Mouse (Mus musculus): Measurements from ENCODE around the gene Kctd6. TPM values are rescaled to one million over a fixed set of nuclear protein-coding genes. Genes with fewer than 3 reads are reported as not detected.
"Not testable (repeated sequence)": the region's sequence is repeated elsewhere in the genome, so short reads cannot be mapped to it uniquely, and the experiment has no call there.

The Kctd6 gene
- polyA plus RNA-seq, 1 experiment: 7.7 TPM

GRCm38 (mm10) chr14:8258752-8259151 lies 44.8 kb downstream of the Kctd6 start:
- H3K27ac ChIP-seq (ENCODE audit: control insufficient read depth, insufficient read depth, low read depth, low read length, poor library complexity): no peak overlapping the region; the same call in 1 of the 2 replicates
- no peak overlapping the region for H3K4me3 ChIP-seq (replicated peaks; ENCODE audit: control insufficient read depth, low read depth, low read length)
- H3K4me1 ChIP-seq (ENCODE audit: control insufficient read depth, insufficient read depth, low read length): no peaks in the 10 kb centered on the region; the same call in 1 of the 2 replicates
- WGBS: 35% methylated on average over 3 of the region's 3 CpGs
- TF ChIP-seq POLR2A (IDR thresholded peaks at IDR 0.05; ENCODE audit: borderline replicate concordance, control insufficient read depth, low read depth, low read length) (no peak), CTCF (IDR thresholded peaks at IDR 0.05; ENCODE audit: control insufficient read depth, insufficient read depth, low read length) (no peak)

- no peak for TF ChIP-seq POLR2A (IDR thresholded peaks at IDR 0.05; ENCODE audit: borderline replicate concordance, control insufficient read depth, low read depth, low read length)
- TF ChIP-seq CTCF (IDR thresholded peaks at IDR 0.05; ENCODE audit: control insufficient read depth, insufficient read depth, low read length): no peak
- H3K4me1 ChIP-seq (ENCODE audit: control insufficient read depth, insufficient read depth, low read length): no peaks in the 10 kb centered on the region; the same call in 1 of the 2 replicates
- no peak within 1 kb of the TSS for H3K4me3 ChIP-seq (replicated peaks; ENCODE audit: control insufficient read depth, low read depth, low read length)
- no peak within 1 kb of the TSS; the same call in 1 of the 2 replicates for H3K27ac ChIP-seq (ENCODE audit: control insufficient read depth, insufficient read depth, low read depth, low read length, poor library complexity)
- WGBS: 63% methylated on average over 3 of the region's 3 CpGs
These were observed 45.2 kb downstream of the Kctd6 start, which contains the start of gene Acox2 for GRCm38 (mm10) chr14:8259166-8259565. Acox2 (minus strand) TSS chr14:8259353.

GRCm38 (mm10) chr14:8260214-8260613 lies 46.3 kb downstream of the Kctd6 start:
- H3K4me3 ChIP-seq (replicated peaks; ENCODE audit: control insufficient read depth, low read depth, low read length): no peak overlapping the region
- TF ChIP-seq POLR2A (IDR thresholded peaks at IDR 0.05; ENCODE audit: borderline replicate concordance, control insufficient read depth, low read depth, low read length) (no peak), CTCF (IDR thresholded peaks at IDR 0.05; ENCODE audit: control insufficient read depth, insufficient read depth, low read length) (no peak)
- no peaks in the 10 kb centered on the region; the same call in 1 of the 2 replicates for H3K4me1 ChIP-seq (ENCODE audit: control insufficient read depth, insufficient read depth, low read length)
- no peak overlapping the region for H3K27ac ChIP-seq (ENCODE audit: control insufficient read depth, insufficient read depth, low read depth, low read length, poor library complexity)
- WGBS: 76% methylated on average over 5 of the region's 5 CpGs

- Histone ChIP-seq H3K27ac (ENCODE audit: control insufficient read depth, insufficient read depth, low read depth, low read length, poor library complexity) (no peak overlapping the region), H3K4me1 (ENCODE audit: control insufficient read depth, insufficient read depth, low read length) (no peaks in the 10 kb centered on the region; the same call in 1 of the 2 replicates), H3K4me3 (replicated peaks; ENCODE audit: control insufficient read depth, low read depth, low read length) (no peak overlapping the region)
- 73% methylated on average over 1 of the region's 1 CpGs for WGBS
- TF ChIP-seq CTCF (IDR thresholded peaks at IDR 0.05; ENCODE audit: control insufficient read depth, insufficient read depth, low read length) (no peak), POLR2A (IDR thresholded peaks at IDR 0.05; ENCODE audit: borderline replicate concordance, control insufficient read depth, low read depth, low read length) (no peak)
These were observed 48.3 kb downstream of the Kctd6 start for GRCm38 (mm10) chr14:8262242-8262641.

- H3K27ac ChIP-seq (ENCODE audit: control insufficient read depth, insufficient read depth, low read depth, low read length, poor library complexity): no peak overlapping the region
- H3K4me1 ChIP-seq (ENCODE audit: control insufficient read depth, insufficient read depth, low read length): no peaks in the 10 kb centered on the region
- no peak for TF ChIP-seq CTCF (IDR thresholded peaks at IDR 0.05; ENCODE audit: control insufficient read depth, insufficient read depth, low read length)
- TF ChIP-seq POLR2A (IDR thresholded peaks at IDR 0.05; ENCODE audit: borderline replicate concordance, control insufficient read depth, low read depth, low read length): no peak
- H3K4me3 ChIP-seq (replicated peaks; ENCODE audit: control insufficient read depth, low read depth, low read length): no peak overlapping the region
- 71% methylated on average over 1 of the region's 1 CpGs for WGBS
These were observed 50.4 kb downstream of the Kctd6 start for GRCm38 (mm10) chr14:8264378-8264777.

- not testable (repeated sequence) for H3K4me1 ChIP-seq (ENCODE audit: control insufficient read depth, insufficient read depth, low read length); H3K4me3 ChIP-seq (replicated peaks; ENCODE audit: control insufficient read depth, low read depth, low read length); H3K27ac ChIP-seq (ENCODE audit: control insufficient read depth, insufficient read depth, low read depth, low read length, poor library complexity)
- 79% methylated on average over 8 of the region's 8 CpGs for WGBS
These were observed 57.3 kb downstream of the Kctd6 start for GRCm38 (mm10) chr14:8271281-8271680.

Other genes starting within 250 kb of the Kctd6 start
- 0.88 and 1.6 TPM in 2 replicates for gene Dnase1l3, start 219.6 kb upstream of the Kctd6 start, polyA plus RNA-seq (2011; ENCODE audit: insufficient read depth, insufficient read length, low replicate concordance, missing spikeins)
- 3.6 TPM in 1 of 2 replicates, not detected in the other for gene Abhd6, start 211.2 kb upstream of the Kctd6 start, polyA plus RNA-seq (2011; ENCODE audit: insufficient read depth, insufficient read length, low replicate concordance, missing spikeins)
- gene Rpp14, start 133.8 kb upstream of the Kctd6 start, polyA plus RNA-seq (2011; ENCODE audit: insufficient read depth, insufficient read length, low replicate concordance, missing spikeins): 10.6 and 20.7 TPM in 2 replicates
- gene Pxk, start 115.9 kb upstream of the Kctd6 start, polyA plus RNA-seq (2011; ENCODE audit: insufficient read depth, insufficient read length, low replicate concordance, missing spikeins): 7.1 and 21.9 TPM in 2 replicates
- 60.0 and 77.9 TPM in 2 replicates for gene Pdhb, start 41.1 kb upstream of the Kctd6 start, polyA plus RNA-seq (2011; ENCODE audit: insufficient read depth, insufficient read length, low replicate concordance, missing spikeins)
- gene Acox2, start 45.2 kb downstream of the Kctd6 start, polyA plus RNA-seq (2011; ENCODE audit: insufficient read depth, insufficient read length, low replicate concordance, missing spikeins): 4.8 TPM in 1 of 2 replicates, not detected in the other
- 1.9 TPM in 1 of 2 replicates, not detected in the other for gene Fam107a, start 103.9 kb downstream of the Kctd6 start, polyA plus RNA-seq (2011; ENCODE audit: insufficient read depth, insufficient read length, low replicate concordance, missing spikeins)
- gene Oit1, start 164.6 kb downstream of the Kctd6 start, polyA plus RNA-seq (2011; ENCODE audit: insufficient read depth, insufficient read length, low replicate concordance, missing spikeins): not detected in 2 replicates

Measured in bone marrow, adult 2 months (tissue).